Mouse (Mus musculus): ENCODE measurements at regions not wholly inside any gene's neighbourhood (a gene's known extent, or its start where the extent isn't known, plus 50 kb on each side); places are given as distances from the start of the nearest gene placed in this dataset.

- H3K9ac ChIP-seq (ENCODE audit: low read length): no peak overlapping the region
- H3K9me3 ChIP-seq (ENCODE audit: control insufficient read depth, low read length): no peaks in the 10 kb centered on the region
- H3K27me3 ChIP-seq (replicated peaks; ENCODE audit: control insufficient read depth, insufficient read depth, low read length): no peaks in the 10 kb centered on the region
- WGBS: 88% methylated on average over 5 of the region's 5 CpGs
- H3K4me3 ChIP-seq (ENCODE audit: low read depth, low read length): no peak overlapping the region
- no peaks in the 10 kb centered on the region for H3K4me1 ChIP-seq (replicated peaks; ENCODE audit: control insufficient read depth, insufficient read depth, low read length)
- no peak for ATAC-seq (replicated peaks; ENCODE audit: low FRiP score, low TSS enrichment, low read depth)
- H3K4me2 ChIP-seq (ENCODE audit: low read length): no peak overlapping the region
- H3K36me3 ChIP-seq (ENCODE audit: control insufficient read depth, insufficient read depth, low read length): no peaks in the 10 kb centered on the region
- no peak overlapping the region for H3K27ac ChIP-seq (ENCODE audit: low read depth)
- DNase-seq (ENCODE audit: low spot score): no peak
Measured at GRCm38 (mm10) chr13:25570641-25571040, 300.3 kb upstream of the Nrsn1 start.

- Histone ChIP-seq H3K27me3 (replicated peaks; ENCODE audit: control insufficient read depth, insufficient read depth, low read length) (no peaks in the 10 kb centered on the region), H3K27ac (ENCODE audit: low read depth) (no peak overlapping the region), H3K4me3 (ENCODE audit: low read depth, low read length) (no peak overlapping the region), H3K9me3 (ENCODE audit: control insufficient read depth, low read length) (no peaks in the 10 kb centered on the region), H3K9ac (ENCODE audit: low read length) (no peak overlapping the region), H3K36me3 (ENCODE audit: control insufficient read depth, insufficient read depth, low read length) (no peaks in the 10 kb centered on the region), H3K4me1 (replicated peaks; ENCODE audit: control insufficient read depth, insufficient read depth, low read length) (no peaks in the 10 kb centered on the region), H3K4me2 (ENCODE audit: low read length) (no peak overlapping the region)
- 11% methylated on average over 2 of the region's 2 CpGs for WGBS
- no peak for ATAC-seq (replicated peaks; ENCODE audit: low FRiP score, low TSS enrichment, low read depth)
- DNase-seq (ENCODE audit: low spot score): peak; percentile 65
Measured at GRCm38 (mm10) chr13:25562746-25563145, 292.4 kb upstream of the Nrsn1 start.

DNA sequence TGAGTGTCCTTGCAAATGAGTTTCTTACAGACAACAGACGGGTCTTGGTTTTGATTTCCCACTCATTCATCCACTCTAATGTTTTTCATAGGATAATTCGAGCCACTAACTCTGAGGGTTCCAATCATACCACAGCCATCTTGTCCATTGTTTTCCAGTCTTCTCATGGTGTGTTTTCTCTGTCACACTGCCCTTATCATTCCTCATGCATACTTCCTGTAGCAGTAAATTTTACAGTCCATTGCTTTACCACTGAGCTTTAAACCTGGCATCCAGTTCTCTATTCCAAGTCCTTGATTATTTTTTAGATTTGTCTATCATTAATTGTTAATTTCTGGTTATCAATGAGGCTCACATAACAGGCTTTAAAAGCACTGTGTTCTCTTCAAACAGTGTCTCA lies 290.0 kb upstream of the Nrsn1 start:
- Histone ChIP-seq H3K4me3 (ENCODE audit: low read depth, low read length) (no peak overlapping the region), H3K9me3 (ENCODE audit: control insufficient read depth, low read length) (no peaks in the 10 kb centered on the region), H3K4me1 (replicated peaks; ENCODE audit: control insufficient read depth, insufficient read depth, low read length) (no peaks in the 10 kb centered on the region), H3K27ac (ENCODE audit: low read depth) (no peak overlapping the region), H3K9ac (ENCODE audit: low read length) (no peak overlapping the region), H3K4me2 (ENCODE audit: low read length) (no peak overlapping the region), H3K27me3 (replicated peaks; ENCODE audit: control insufficient read depth, insufficient read depth, low read length) (no peaks in the 10 kb centered on the region), H3K36me3 (ENCODE audit: control insufficient read depth, insufficient read depth, low read length) (no peaks in the 10 kb centered on the region)
- ATAC-seq (replicated peaks; ENCODE audit: low FRiP score, low TSS enrichment, low read depth) (no peak), DNase-seq (ENCODE audit: low spot score) (no peak)
- 66% methylated on average over 2 of the region's 2 CpGs for whole genome bisulfite sequencing

DNA sequence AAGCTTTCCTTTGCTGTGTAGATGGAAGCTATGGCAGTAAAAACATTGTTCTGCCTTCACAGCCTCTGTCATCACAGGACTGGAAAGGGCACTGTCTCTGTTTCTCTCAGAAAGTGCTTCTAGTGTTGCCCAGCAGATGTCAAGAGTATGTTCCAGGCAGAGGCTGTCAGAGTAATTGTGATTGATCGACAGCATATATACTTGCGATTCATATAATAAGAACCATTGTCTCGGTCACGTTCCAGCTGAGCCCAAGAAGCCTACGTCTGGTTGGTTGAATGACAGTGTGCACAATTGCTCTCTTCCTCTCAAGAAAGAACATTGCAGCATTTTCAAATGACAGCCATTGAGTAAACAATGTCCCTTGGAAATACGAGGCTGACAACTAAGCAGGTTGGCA lies 284.7 kb upstream of the Nrsn1 start:
- DNase-seq (ENCODE audit: low spot score) (no peak), ATAC-seq (replicated peaks; ENCODE audit: low FRiP score, low TSS enrichment, low read depth) (no peak)
- H3K4me1 ChIP-seq (replicated peaks; ENCODE audit: control insufficient read depth, insufficient read depth, low read length): no peaks in the 10 kb centered on the region
- H3K27ac ChIP-seq (ENCODE audit: low read depth): no peak overlapping the region
- H3K9ac ChIP-seq (ENCODE audit: low read length): no peak overlapping the region
- no peaks in the 10 kb centered on the region for H3K27me3 ChIP-seq (replicated peaks; ENCODE audit: control insufficient read depth, insufficient read depth, low read length)
- H3K4me2 ChIP-seq (ENCODE audit: low read length): no peak overlapping the region
- no peak overlapping the region for H3K4me3 ChIP-seq (ENCODE audit: low read depth, low read length)
- WGBS: 78% methylated on average over 6 of the region's 6 CpGs
- no peaks in the 10 kb centered on the region for H3K36me3 ChIP-seq (ENCODE audit: control insufficient read depth, insufficient read depth, low read length)
- H3K9me3 ChIP-seq (ENCODE audit: control insufficient read depth, low read length): no peaks in the 10 kb centered on the region

DNA sequence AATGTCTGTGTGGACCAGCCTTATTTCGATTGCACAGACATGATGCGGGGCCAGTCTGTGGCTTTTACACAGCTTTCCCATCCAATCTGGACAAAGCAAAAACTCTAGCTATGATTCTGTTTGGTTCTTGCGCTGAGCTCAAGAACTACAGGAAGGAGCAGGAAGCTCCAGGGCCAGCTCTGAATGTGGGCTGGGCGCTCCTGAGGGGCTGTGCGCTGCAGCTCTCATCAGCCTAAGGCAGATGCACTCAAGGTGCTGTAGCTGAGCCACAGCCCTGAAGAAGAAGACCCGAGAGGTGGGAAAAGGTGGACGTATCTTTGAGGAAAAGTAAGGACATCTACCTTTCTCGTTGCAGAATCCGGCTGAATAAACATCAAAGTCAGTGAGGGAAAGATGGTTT lies 278.2 kb upstream of the Nrsn1 start:
- H3K27me3 ChIP-seq (replicated peaks; ENCODE audit: control insufficient read depth, insufficient read depth, low read length): no peaks in the 10 kb centered on the region
- ATAC-seq (replicated peaks; ENCODE audit: low FRiP score, low TSS enrichment, low read depth) (no peak), DNase-seq (ENCODE audit: low spot score) (no peak)
- no peak overlapping the region for H3K9ac ChIP-seq (ENCODE audit: low read length)
- no peak overlapping the region for H3K4me2 ChIP-seq (ENCODE audit: low read length)
- no peaks in the 10 kb centered on the region for H3K4me1 ChIP-seq (replicated peaks; ENCODE audit: control insufficient read depth, insufficient read depth, low read length)
- H3K4me3 ChIP-seq (ENCODE audit: low read depth, low read length): no peak overlapping the region
- H3K27ac ChIP-seq (ENCODE audit: low read depth): no peak overlapping the region
- H3K36me3 ChIP-seq (ENCODE audit: control insufficient read depth, insufficient read depth, low read length): no peaks in the 10 kb centered on the region
- WGBS: 87% methylated on average over 9 of the region's 9 CpGs
- H3K9me3 ChIP-seq (ENCODE audit: control insufficient read depth, low read length): no peaks in the 10 kb centered on the region

DNA sequence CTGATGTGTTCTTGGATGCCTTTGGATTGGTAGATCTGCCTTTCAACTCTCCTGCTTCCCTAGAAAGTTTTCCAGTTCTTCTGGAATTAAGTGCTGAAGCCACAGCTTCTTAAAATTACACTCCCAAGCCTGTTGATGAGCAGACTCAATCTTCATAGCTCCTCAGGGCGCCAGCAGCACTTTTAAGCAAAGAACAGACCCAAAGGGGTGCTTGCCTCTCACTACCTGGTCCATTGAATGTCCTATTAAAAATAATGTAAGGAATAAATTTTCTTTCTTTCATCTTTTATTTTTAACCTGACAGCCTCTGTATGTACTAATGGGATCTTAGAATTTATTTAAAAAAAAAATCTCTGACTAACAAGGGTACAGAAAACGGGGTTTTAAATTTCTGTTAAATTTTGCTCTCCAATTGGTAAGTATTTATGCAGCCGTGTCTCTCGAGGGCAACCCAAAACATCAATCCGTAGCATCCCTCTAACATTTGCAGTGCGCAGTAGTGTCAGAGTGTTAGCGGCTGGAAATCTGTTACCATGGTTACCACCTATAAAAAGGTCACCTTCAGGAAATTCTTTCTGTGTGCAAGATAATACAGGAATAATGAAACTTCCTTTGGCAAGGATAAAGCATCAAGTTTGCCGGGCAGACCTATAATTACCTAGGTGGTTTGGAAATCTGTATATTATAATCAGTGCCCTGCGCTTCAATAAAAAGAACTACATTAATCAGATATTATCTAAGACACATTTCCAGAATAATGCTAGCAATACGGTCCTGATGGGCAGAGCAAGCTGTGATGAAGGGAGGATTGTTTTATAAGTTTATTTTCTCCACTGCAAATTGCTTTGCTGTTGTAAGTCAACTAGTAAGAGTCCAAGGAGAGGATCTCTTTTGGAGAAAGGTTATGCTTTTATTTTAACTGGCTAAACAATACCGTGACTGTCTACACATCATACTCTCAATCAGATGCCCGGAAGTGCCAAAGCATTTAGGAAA lies 277.1 kb upstream of the Nrsn1 start:
- ATAC-seq (replicated peaks; ENCODE audit: low FRiP score, low TSS enrichment, low read depth) (no peak), DNase-seq (ENCODE audit: low spot score) (no peak)
- no peaks in the 10 kb centered on the region for H3K9me3 ChIP-seq (ENCODE audit: control insufficient read depth, low read length)
- no peaks in the 10 kb centered on the region for H3K4me1 ChIP-seq (replicated peaks; ENCODE audit: control insufficient read depth, insufficient read depth, low read length)
- H3K4me3 ChIP-seq (ENCODE audit: low read depth, low read length): no peak overlapping the region
- H3K36me3 ChIP-seq (ENCODE audit: control insufficient read depth, insufficient read depth, low read length): no peaks in the 10 kb centered on the region
- no peak overlapping the region for H3K9ac ChIP-seq (ENCODE audit: low read length)
- no peak overlapping the region for H3K4me2 ChIP-seq (ENCODE audit: low read length)
- 80% methylated on average over 12 of the region's 12 CpGs for WGBS
- H3K27me3 ChIP-seq (replicated peaks; ENCODE audit: control insufficient read depth, insufficient read depth, low read length): no peaks in the 10 kb centered on the region
- H3K27ac ChIP-seq (ENCODE audit: low read depth): no peak overlapping the region

DNA sequence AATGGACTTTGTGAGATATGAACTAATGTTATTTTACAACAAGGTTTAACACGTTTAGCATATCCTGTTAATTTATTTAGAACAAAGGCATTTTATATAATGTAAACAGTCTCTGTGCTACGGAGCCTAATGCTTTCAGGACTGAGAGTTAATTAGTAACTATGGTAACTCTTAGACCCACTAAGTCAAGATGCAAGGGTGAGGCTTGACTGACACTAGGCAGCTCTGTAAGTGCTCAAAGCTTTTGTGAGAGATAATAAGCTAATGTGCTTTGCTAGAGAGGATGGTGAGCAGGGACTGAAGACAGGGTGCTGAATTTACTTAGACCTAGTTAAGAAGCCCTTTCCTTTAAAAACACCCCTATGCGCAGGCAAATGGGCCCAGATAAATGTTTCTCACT lies 253.8 kb upstream of the Nrsn1 start:
- no peak overlapping the region for H3K4me2 ChIP-seq (ENCODE audit: low read length)
- ATAC-seq (replicated peaks; ENCODE audit: low FRiP score, low TSS enrichment, low read depth): no peak
- WGBS: 36% methylated on average over 3 of the region's 3 CpGs
- H3K4me3 ChIP-seq (ENCODE audit: low read depth, low read length): no peak overlapping the region
- H3K27me3 ChIP-seq (replicated peaks; ENCODE audit: control insufficient read depth, insufficient read depth, low read length): no peaks in the 10 kb centered on the region
- no peak for DNase-seq (ENCODE audit: low spot score)
- no peak overlapping the region for H3K9ac ChIP-seq (ENCODE audit: low read length)
- no peaks in the 10 kb centered on the region for H3K4me1 ChIP-seq (replicated peaks; ENCODE audit: control insufficient read depth, insufficient read depth, low read length)
- H3K36me3 ChIP-seq (ENCODE audit: control insufficient read depth, insufficient read depth, low read length): no peaks in the 10 kb centered on the region
- no peaks in the 10 kb centered on the region for H3K9me3 ChIP-seq (ENCODE audit: control insufficient read depth, low read length)
- H3K27ac ChIP-seq (ENCODE audit: low read depth): no peak overlapping the region

- H3K9ac ChIP-seq (ENCODE audit: low read length): no peak overlapping the region
- no peaks in the 10 kb centered on the region for H3K4me1 ChIP-seq (replicated peaks; ENCODE audit: control insufficient read depth, insufficient read depth, low read length)
- ATAC-seq (replicated peaks; ENCODE audit: low FRiP score, low TSS enrichment, low read depth) (no peak), DNase-seq (ENCODE audit: low spot score) (no peak)
- no peak overlapping the region for H3K4me2 ChIP-seq (ENCODE audit: low read length)
- H3K27ac ChIP-seq (ENCODE audit: low read depth): no peak overlapping the region
- H3K9me3 ChIP-seq (ENCODE audit: control insufficient read depth, low read length): no peaks in the 10 kb centered on the region
- H3K36me3 ChIP-seq (ENCODE audit: control insufficient read depth, insufficient read depth, low read length): no peaks in the 10 kb centered on the region
- no peaks in the 10 kb centered on the region for H3K27me3 ChIP-seq (replicated peaks; ENCODE audit: control insufficient read depth, insufficient read depth, low read length)
- H3K4me3 ChIP-seq (ENCODE audit: low read depth, low read length): no peak overlapping the region
Measured at GRCm38 (mm10) chr13:25507355-25507754, 237.1 kb upstream of the Nrsn1 start.

DNA sequence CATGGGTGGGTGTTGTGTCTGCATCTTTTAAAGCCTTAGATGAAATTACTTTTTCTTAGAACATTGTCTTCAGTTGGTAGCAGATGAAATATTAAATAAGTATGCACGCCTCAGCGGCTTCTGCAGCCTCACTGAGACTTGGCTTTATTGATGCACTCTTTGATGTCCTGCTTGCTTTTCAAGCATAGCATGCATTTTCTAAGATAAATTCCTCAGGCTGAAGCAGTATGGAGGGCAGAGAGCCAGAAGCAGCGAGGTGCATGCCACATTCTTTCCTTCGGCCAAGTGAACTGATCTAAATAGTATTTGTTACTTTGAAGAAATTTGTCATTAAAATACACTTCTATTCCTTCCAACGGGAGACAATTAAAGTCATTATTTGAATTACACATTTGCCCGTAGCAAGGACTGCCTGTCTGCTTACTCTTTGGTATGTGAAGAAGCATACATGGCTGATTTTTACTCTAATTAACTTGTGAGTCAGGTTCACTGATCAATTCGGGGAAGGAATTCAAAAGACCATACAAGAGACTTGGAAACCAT lies 224.3 kb upstream of the Nrsn1 start:
- DNase-seq (ENCODE audit: low spot score): no peak

More for the DNA sequence above, 224.3 kb upstream of the Nrsn1 start:
- H3K9me3 ChIP-seq (ENCODE audit: control insufficient read depth, low read length): no peaks in the 10 kb centered on the region
- H3K4me3 ChIP-seq (ENCODE audit: low read depth, low read length): no peak overlapping the region
- no peaks in the 10 kb centered on the region for H3K36me3 ChIP-seq (ENCODE audit: control insufficient read depth, insufficient read depth, low read length)
- no peaks in the 10 kb centered on the region for H3K4me1 ChIP-seq (replicated peaks; ENCODE audit: control insufficient read depth, insufficient read depth, low read length)
- H3K27me3 ChIP-seq (replicated peaks; ENCODE audit: control insufficient read depth, insufficient read depth, low read length): no peaks in the 10 kb centered on the region
- WGBS: 66% methylated on average over 7 of the region's 7 CpGs
- H3K4me2 ChIP-seq (ENCODE audit: low read length): no peak overlapping the region
- no peak overlapping the region for H3K27ac ChIP-seq (ENCODE audit: low read depth)
- H3K9ac ChIP-seq (ENCODE audit: low read length): no peak overlapping the region
- no peak for ATAC-seq (replicated peaks; ENCODE audit: low FRiP score, low TSS enrichment, low read depth)
